Mouse (Mus musculus) heart, postnatal 36 days (tissue): ENCODE results near the gene March5. TPM values are rescaled to one million over a fixed set of nuclear protein-coding genes. Genes with fewer than 3 reads are reported as not detected.
A peak's percentile ranks its signal among the peaks of the same experiment; 100 is the strongest.

Source experiments
- DNase-seq, 2 experiments: peaks; one replicate each; pipeline ENCODE4 v3.0.0; 2021 to 2022
- intact Hi-C: fragments of 180-260 bp; cut with DNase I; formaldehyde crosslinking; loops from one replicate; pipeline ENCODE4 v1.15.1; 2025
- total RNA-seq, 2 experiments: library from RNA; stranded (reverse); gene quantifications; 2 replicates each; pipeline ENCODE4 v1.2.3; 2021

Gene March5
- total RNA-seq, 2 experiments from 2014 or later: 76.8 to 88.5 TPM

GRCm38 (mm10) chr19:37252104-37252503 lies 44.8 kb downstream of the March5 start:
- intact Hi-C loops: no loop called here
- no peak for DNase-seq

- DNase-seq: no peak
- intact Hi-C loops: no loop called here
Measured at GRCm38 (mm10) chr19:37255321-37255720, 48.0 kb downstream of the March5 start.

GRCm38 (mm10) chr19:37262389-37262788 lies 55.0 kb downstream of the March5 start:
- no peak for DNase-seq
- intact Hi-C loops: loop anchor here (5.0 kb wide), 1 partner anchor 45 kb away; no protein-coding TSS in a partner anchor

GRCm38 (mm10) chr19:37263566-37263942 lies 56.2 kb downstream of the March5 start:
- intact Hi-C loops: loop anchor here (5.0 kb wide), 1 partner anchor 46 kb away; no protein-coding TSS in a partner anchor

GRCm38 (mm10) chr19:37263943-37264897 lies 56.9 kb downstream of the March5 start:
- intact Hi-C loops: loop anchor here (5.0 kb wide), 1 partner anchor 47 kb away; no protein-coding TSS in a partner anchor

More at GRCm38 (mm10) chr19:37263566-37263942, 56.2 kb downstream of the March5 start:
- DNase-seq: no peak

GRCm38 (mm10) chr19:37265333-37266103 lies 58.2 kb downstream of the March5 start:
- intact Hi-C loops: loop anchor here (1.0 kb wide), 1 partner anchor 215 kb away; no protein-coding TSS in a partner anchor
- DNase-seq: peak; percentile 86 to 93

More at GRCm38 (mm10) chr19:37263943-37264897, 56.9 kb downstream of the March5 start:
- DNase-seq: peak; percentile 31 to 38

- intact Hi-C loops: no loop called here
- no peak for DNase-seq
Measured at GRCm38 (mm10) chr19:37269106-37269505, 61.8 kb downstream of the March5 start.

Other genes with a start within 250 kb of the March5 start
- 10 to 100 TPM; 77.6 to 93.0 TPM for gene Cpeb3, start 1.1 kb downstream of the March5 start, total RNA-seq
- gene Ide, start 130.3 kb downstream of the March5 start, total RNA-seq: 10 to 100 TPM; 69.1 to 71.1 TPM
- 1 to 10 TPM in 1 of 2 experiments, under 1 TPM in 1; 0.89 to 1.0 TPM for gene Kif11, start 168.9 kb downstream of the March5 start, total RNA-seq
- gene Hhex, start 227.3 kb downstream of the March5 start, total RNA-seq: 1 to 10 TPM; 3.3 to 4.4 TPM